Mouse (Mus musculus) embryonic fibroblast, embryonic 13.5 days (primary cell): ENCODE measurements around the gene Kdm5b.

ENCODE experiments used
- CTCF ChIP-seq: IDR thresholded peaks from 2 replicates; pipeline ENCODE4 v1.5.1; 2011; ENCODE audit warnings: mild to moderate bottlenecking, control low read depth, low read length, moderate library complexity, borderline replicate concordance; ENCODE audit not compliant: insufficient read depth
- POLR2A ChIP-seq: IDR thresholded peaks from 2 replicates; pipeline ENCODE4 v1.6.1; 2011; ENCODE audit warnings: low read depth, mild to moderate bottlenecking, control low read depth, low read length, moderate library complexity

DNA sequence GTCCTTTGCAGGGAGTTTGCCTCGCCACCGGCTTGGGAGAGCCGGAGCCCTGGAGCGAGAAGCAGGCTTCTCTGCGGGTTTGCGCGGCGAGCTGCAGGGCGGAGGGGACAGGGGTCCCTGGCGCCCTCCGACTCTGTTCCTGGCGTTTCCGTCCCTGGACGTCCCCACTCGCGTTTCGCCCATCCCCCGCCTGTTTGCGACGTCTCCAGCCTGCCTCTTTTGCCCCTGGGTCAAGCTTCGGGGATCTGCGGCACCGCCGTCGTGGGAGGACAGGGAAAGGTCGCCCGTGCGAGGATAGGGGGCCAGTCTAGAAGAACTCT lies 87.0 kb downstream of the Kdm5b start:
- TF ChIP-seq CTCF (no peak), POLR2A (no peak)
